Mouse (Mus musculus) B cell, adult 67 days (primary cell): ENCODE results near the gene Tln2. TPM values are rescaled to one million over a fixed set of nuclear protein-coding genes. Genes with fewer than 3 reads are reported as not detected.

Experiments
- total RNA-seq, 2 experiments: library from RNA; stranded (reverse); gene quantifications; 4 replicates each; pipeline ENCODE4 v1.2.4; 2023

Gene Tln2
- total RNA-seq = under 1 TPM; 0.12 to 0.78 TPM

DNA sequence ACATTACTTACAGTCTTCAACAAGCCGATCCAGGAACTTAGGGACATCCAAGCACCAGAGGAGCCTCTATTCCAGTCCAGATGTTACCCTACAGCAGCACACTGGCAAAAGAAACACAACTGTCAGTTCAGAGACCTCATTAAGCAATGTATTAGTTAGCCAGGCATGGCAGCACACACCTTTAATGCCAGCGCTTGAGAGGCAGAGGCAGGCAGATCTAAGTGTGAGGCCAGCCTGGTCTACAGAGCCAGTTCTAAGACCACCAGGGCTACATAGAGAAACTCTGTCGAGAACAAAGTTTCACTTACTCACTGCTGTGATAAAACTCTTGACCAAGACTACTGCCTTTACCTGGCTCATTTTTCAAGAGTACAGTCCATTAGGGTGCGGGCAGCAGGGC is at the start of gene Tln2:
TSS of gene Tln2 (minus strand) at position 101 of the 400 bp plus-strand sequence.

Other genes with a start within 250 kb of the Tln2 start
- gene C2cd4b, start 199.7 kb upstream of the Tln2 start, total RNA-seq = not detected